Mouse (Mus musculus): ENCODE data around the gene Unc5c.

- TF ChIP-seq CTCF (IDR thresholded peaks at IDR 0.05; ENCODE audit: low read depth) (no peak), EP300 (IDR thresholded peaks at IDR 0.05; ENCODE audit: low read depth) (no peak)
These were observed 18.8 kb downstream of the Unc5c start for GRCm38 (mm10) chr3:141483665-141484431.
